Mouse (Mus musculus): ENCODE measurements around the gene Mettl9. TPM values are rescaled to one million over a fixed set of nuclear protein-coding genes. Genes with fewer than 3 reads are reported as not detected.

Gene Mettl9
- total and polyA plus RNA-seq, 3 experiments, result 25.8 to 75.0 (median 44.3) TPM

GRCm38 (mm10) chr7:121074281-121074680, 40.0 kb downstream of the Mettl9 start, which contains the start of gene Igsf6:
Igsf6 (minus strand) TSS chr7:121074572.
- TF ChIP-seq CTCF (conservative IDR thresholded peaks at IDR 0.05 in 1 of 2, IDR thresholded peaks at IDR 0.05 in 1 of 2; ENCODE audit: low read depth in 2 of 2, low read length in 2 of 2), result no peak
- no peak for TF ChIP-seq NELFE (IDR thresholded peaks at IDR 0.05; ENCODE audit: low read depth, low read length)
- TF ChIP-seq MYC (IDR thresholded peaks at IDR 0.05; ENCODE audit: low read depth, low read length), result no peak
- no peak for TF ChIP-seq MXI1 (IDR thresholded peaks at IDR 0.05; ENCODE audit: low read depth, low read length)
- TF ChIP-seq CHD2 (IDR thresholded peaks at IDR 0.05; ENCODE audit: low read length), result no peak
- TF ChIP-seq POLR2A (IDR thresholded peaks at IDR 0.05; ENCODE audit: low read depth, low read length), result no peak
- dilution Hi-C loops (cut with MboI; ENCODE audit: extremely low pct_ligation_motif_present, extremely low pct_unique_long_range_greater_than_20kb, low sequenced_read_pairs), result no loop called here
- Histone ChIP-seq H3K79me2 (replicated peaks; ENCODE audit: control insufficient read depth, extremely low read depth, insufficient read depth, poor library complexity, severe bottlenecking) (no peaks in the 10 kb centered on the region), H3K4me2 (ENCODE audit: insufficient read depth, low read depth, poor library complexity, severe bottlenecking) (no peak within 1 kb of the TSS), H3K27ac (ENCODE audit: insufficient read depth, low read depth) (no peak within 1 kb of the TSS), H3K27me3 (replicated peaks) (no peaks in the 10 kb centered on the region), H3K36me3 (replicated peaks in 1 of 2; ENCODE audit: control insufficient read depth in 1 of 2, insufficient read depth in 1 of 2, low read length in 1 of 2) (peaks cover 33 to 76% of the 10 kb centered on the region in 2 experiments), H3K9me3 (replicated peaks; ENCODE audit: low read length) (no peaks in the 10 kb centered on the region), H3K4me3 (replicated peaks in 1 of 3; ENCODE audit: low read depth in 2 of 3, low read length in 2 of 3, poor library complexity in 1 of 3) (no peak within 1 kb of the TSS), H3K9ac (ENCODE audit: insufficient read depth, low read depth) (no peak within 1 kb of the TSS), H3K4me1 (ENCODE audit: control insufficient read depth in 1 of 2, insufficient read depth in 2 of 2) (peaks cover 8 to 30% of the 10 kb centered on the region in 2 experiments)
- in situ Hi-C loops (cut with MboI; ENCODE audit: low pct_ligation_motif_present, low pct_unique_long_range_greater_than_20kb, low sequenced_read_pairs), result no loop called here
- no peak for DNase-seq (ENCODE audit: extremely low read depth)

- Histone ChIP-seq H3K4me2 (ENCODE audit: insufficient read depth, low read depth, poor library complexity, severe bottlenecking) (no peak overlapping the region), H3K36me3 (replicated peaks in 1 of 2; ENCODE audit: control insufficient read depth in 1 of 2, insufficient read depth in 1 of 2, low read length in 1 of 2) (peaks cover 31 to 72% of the 10 kb centered on the region in 2 experiments), H3K9ac (ENCODE audit: insufficient read depth, low read depth) (no peak overlapping the region), H3K27ac (ENCODE audit: insufficient read depth, low read depth) (no peak overlapping the region), H3K4me1 (ENCODE audit: control insufficient read depth in 1 of 2, insufficient read depth in 2 of 2) (peaks cover 8 to 27% of the 10 kb centered on the region in 2 experiments), H3K27me3 (replicated peaks) (no peaks in the 10 kb centered on the region), H3K9me3 (replicated peaks; ENCODE audit: low read length) (no peaks in the 10 kb centered on the region), H3K79me2 (replicated peaks; ENCODE audit: control insufficient read depth, extremely low read depth, insufficient read depth, poor library complexity, severe bottlenecking) (no peaks in the 10 kb centered on the region), H3K4me3 (replicated peaks in 1 of 3; ENCODE audit: low read depth in 2 of 3, low read length in 2 of 3, poor library complexity in 1 of 3) (no peak overlapping the region)
- DNase-seq (ENCODE audit: extremely low read depth), result no peak
- dilution Hi-C loops (cut with MboI; ENCODE audit: extremely low pct_ligation_motif_present, extremely low pct_unique_long_range_greater_than_20kb, low sequenced_read_pairs), result no loop called here
- in situ Hi-C loops (cut with MboI; ENCODE audit: low pct_ligation_motif_present, low pct_unique_long_range_greater_than_20kb, low sequenced_read_pairs), result no loop called here
- TF ChIP-seq CHD1 (IDR thresholded peaks at IDR 0.05; ENCODE audit: low read depth, low read length) (no peak), NELFE (IDR thresholded peaks at IDR 0.05; ENCODE audit: low read depth, low read length) (no peak), UBTF (IDR thresholded peaks at IDR 0.05; ENCODE audit: low read depth, low read length) (no peak), NRF1 (IDR thresholded peaks at IDR 0.05; ENCODE audit: low read depth, low read length) (no peak), MAZ (IDR thresholded peaks at IDR 0.05; ENCODE audit: low read depth, low read length) (no peak), RCOR1 (conservative IDR thresholded peaks at IDR 0.05; ENCODE audit: low read depth, low read length) (no peak), E2F4 (IDR thresholded peaks at IDR 0.05; ENCODE audit: insufficient replicate concordance, low read depth, low read length) (no peak), IRF4 (IDR thresholded peaks at IDR 0.05; ENCODE audit: low read depth, low read length) (no peak), ELF1 (IDR thresholded peaks at IDR 0.05; ENCODE audit: low read depth, low read length) (no peak), TCF12 (IDR thresholded peaks at IDR 0.05; ENCODE audit: low read depth, low read length) (no peak), MXI1 (IDR thresholded peaks at IDR 0.05; ENCODE audit: low read depth, low read length) (no peak), MYC (IDR thresholded peaks at IDR 0.05; ENCODE audit: low read depth, low read length) (no peak), BHLHE40 (IDR thresholded peaks at IDR 0.05; ENCODE audit: low read depth, low read length) (no peak), POLR2A (IDR thresholded peaks at IDR 0.05; ENCODE audit: low read depth, low read length) (no peak), POLR2AphosphoS2 (IDR thresholded peaks at IDR 0.05; ENCODE audit: low read depth, low read length) (no peak), ETS1 (conservative IDR thresholded peaks at IDR 0.05; ENCODE audit: low read depth, low read length) (no peak), MAX (IDR thresholded peaks at IDR 0.05; ENCODE audit: low read length) (no peak), MEF2A (IDR thresholded peaks at IDR 0.05; ENCODE audit: borderline replicate concordance, low read depth, low read length) (no peak), TBP (conservative IDR thresholded peaks at IDR 0.05; ENCODE audit: low read depth, low read length) (no peak)
These were observed 40.7 kb downstream of the Mettl9 start for GRCm38 (mm10) chr7:121074801-121075400.
